In genomic region chr9:112234505-112235024, GRCm38 (mm10) we compare ENCODE assay signal across 8 mouse cellular contexts. TPM values are rescaled to one million over a fixed set of nuclear protein-coding genes. Genes with fewer than 3 reads are reported as not detected.
DNase-seq lines count a peak whose midpoint lies in the region; ATAC-seq and TF ChIP-seq lines count a peak whose summit lies in the region.

No protein-coding gene starts in this region.

- H3K4me3 ChIP-seq in heart, embryonic 12.5 days, result peak overlapping the region; percentile 57
- H3K4me3 ChIP-seq in embryonic facial prominence, embryonic 12.5 days, result peak overlapping the region; percentile 39
- peak overlapping the region; percentile 28 for H3K4me3 ChIP-seq in intestine, embryonic 14.5 days (ENCODE audit: low read depth, low read length)
- H3K4me3 ChIP-seq in midbrain, postnatal 0 days (ENCODE audit: low read depth, low read length), result peak overlapping the region; percentile 73

- under 1% methylated on average over 24 of the region's 24 CpGs for WGBS in heart, embryonic 12.5 days
- 1% methylated on average over 24 of the region's 24 CpGs for WGBS in embryonic facial prominence, embryonic 12.5 days
- 2% methylated on average over 24 of the region's 24 CpGs for WGBS in intestine, embryonic 14.5 days
- under 1% methylated on average over 24 of the region's 24 CpGs for WGBS in midbrain, postnatal 0 days

- TF ChIP-seq CTCF in midbrain, postnatal 0 days (IDR thresholded peaks at IDR 0.05), result no peak

- peaks cover 20% of the 10 kb centered on the region for H3K4me1 ChIP-seq in heart, embryonic 12.5 days (replicated peaks)
- peaks cover 9% of the 10 kb centered on the region; the same call in 1 of the 2 replicates for H3K4me1 ChIP-seq in embryonic facial prominence, embryonic 12.5 days
- H3K4me1 ChIP-seq in intestine, embryonic 14.5 days (replicated peaks; ENCODE audit: control insufficient read depth, insufficient read depth, low read length), result 0 out of 2 replicates have a peak, but pooled peaks cover 3% of the 10 kb centered on the region
- H3K4me1 ChIP-seq in midbrain, postnatal 0 days (ENCODE audit: insufficient read depth, low read length), result no peaks in the 10 kb centered on the region

- H3K36me3 ChIP-seq in heart, embryonic 12.5 days, result no peaks in the 10 kb centered on the region
- no peaks in the 10 kb centered on the region for H3K36me3 ChIP-seq in embryonic facial prominence, embryonic 12.5 days
- no peaks in the 10 kb centered on the region for H3K36me3 ChIP-seq in intestine, embryonic 14.5 days (ENCODE audit: control insufficient read depth, insufficient read depth, low read length)
- H3K36me3 ChIP-seq in midbrain, postnatal 0 days (ENCODE audit: insufficient read depth, low read length), result no peaks in the 10 kb centered on the region

- H3K27me3 ChIP-seq in heart, embryonic 12.5 days (replicated peaks), result peaks cover 58% of the 10 kb centered on the region
- peaks cover 54% of the 10 kb centered on the region for H3K27me3 ChIP-seq in embryonic facial prominence, embryonic 12.5 days
- H3K27me3 ChIP-seq in intestine, embryonic 14.5 days (replicated peaks; ENCODE audit: control insufficient read depth, insufficient read depth, low read length), result peaks cover 65% of the 10 kb centered on the region
- H3K27me3 ChIP-seq in midbrain, postnatal 0 days (ENCODE audit: insufficient read depth, low read length), result no peaks in the 10 kb centered on the region

- peak overlapping the region; percentile 97 for H3K4me2 ChIP-seq in heart, embryonic 12.5 days
- H3K4me2 ChIP-seq in embryonic facial prominence, embryonic 12.5 days (replicated peaks), result peak overlapping the region; percentile 86
- peak overlapping the region; percentile 47 for H3K4me2 ChIP-seq in intestine, embryonic 14.5 days (ENCODE audit: low read length)
- H3K4me2 ChIP-seq in midbrain, postnatal 0 days (ENCODE audit: low read depth, low read length, poor library complexity, severe bottlenecking), result peak overlapping the region; percentile 85

- H3K27ac ChIP-seq in heart, embryonic 12.5 days (ENCODE audit: poor library complexity, severe bottlenecking), result no peak overlapping the region
- no peak overlapping the region for H3K27ac ChIP-seq in embryonic facial prominence, embryonic 12.5 days
- no peak overlapping the region for H3K27ac ChIP-seq in intestine, embryonic 14.5 days (ENCODE audit: low read depth)
- H3K27ac ChIP-seq in midbrain, postnatal 0 days (ENCODE audit: low read depth, low read length), result peak overlapping the region; percentile 96

- peak; percentile 29; the same call in 1 of the 2 replicates for ATAC-seq in heart, embryonic 12.5 days (ENCODE audit: insufficient number of reproducible peaks, low FRiP score)
- ATAC-seq in embryonic facial prominence, embryonic 12.5 days (ENCODE audit: insufficient number of reproducible peaks, insufficient read depth, low FRiP score, low TSS enrichment), result no peak
- peak; percentile 19; the same call in 1 of the 2 replicates for ATAC-seq in intestine, embryonic 14.5 days (replicated peaks; ENCODE audit: low FRiP score, low TSS enrichment, low read depth)
- ATAC-seq in midbrain, postnatal 0 days (ENCODE audit: low FRiP score), result peak; percentile 71

- DNase-seq in heart, adult 8-10 months (ENCODE audit: low spot score), result no peak
- peak; percentile 39 for DNase-seq in ZHBTc4 (ENCODE audit: low read depth, low spot score)
- peak; percentile 58 for DNase-seq in intestine, embryonic 14.5 days (ENCODE audit: low spot score)
- peak; percentile 53 for DNase-seq in midbrain, postnatal 0 days (ENCODE audit: low spot score)
- DNase-seq in thymus, postnatal 36 days, result peak; percentile 62 to 67
- DNase-seq in urinary bladder, postnatal 4 days (ENCODE audit: low spot score in 2 of 2), result no peak

- H3K9ac ChIP-seq in heart, embryonic 12.5 days, result peak overlapping the region; percentile 62
- peak overlapping the region; percentile 28; the same call in 1 of the 2 replicates for H3K9ac ChIP-seq in embryonic facial prominence, embryonic 12.5 days
- no peak overlapping the region for H3K9ac ChIP-seq in intestine, embryonic 14.5 days (ENCODE audit: low read length)
- peak overlapping the region; percentile 94 for H3K9ac ChIP-seq in midbrain, postnatal 0 days (replicated peaks; ENCODE audit: low read length, poor library complexity, severe bottlenecking)

- H3K9me3 ChIP-seq in heart, embryonic 12.5 days (replicated peaks), result no peaks in the 10 kb centered on the region
- H3K9me3 ChIP-seq in embryonic facial prominence, embryonic 12.5 days, result no peaks in the 10 kb centered on the region
- no peaks in the 10 kb centered on the region for H3K9me3 ChIP-seq in intestine, embryonic 14.5 days (ENCODE audit: control insufficient read depth, low read length)
- no peaks in the 10 kb centered on the region for H3K9me3 ChIP-seq in midbrain, postnatal 0 days (ENCODE audit: low read length)

RNA-seq across cellular contexts. Expression of gene Arpp21, which starts 1.2 kb away (rescaled TPM):
- 2.1 and 3.2 TPM in 2 replicates for polyA plus RNA-seq in heart, embryonic 12.5 days (2016; fragmentation: Nextera tagmentation; extraction: Ambion mirVana)
- 1 to 10 TPM; 1.5 to 4.4 (median 3.0) TPM for total RNA-seq in heart, adult 8-10 months (2022)
- polyA plus RNA-seq in embryonic facial prominence, embryonic 12.5 days (2016; fragmentation: Nextera tagmentation; extraction: Ambion mirVana), result 9.8 and 10.3 TPM in 2 replicates
- polyA plus RNA-seq in intestine, embryonic 14.5 days (2014; fragmentation: Nextera tagmentation; extraction: Ambion mirVana), result 1.0 and 2.0 TPM in 2 replicates
- total RNA-seq in midbrain, postnatal 0 days (2014; rRNA removed), result 89.5 and 91.3 TPM in 2 replicates
- 56.3 and 58.5 TPM in 2 replicates for polyA plus RNA-seq in midbrain, postnatal 0 days (2015; fragmentation: Nextera tagmentation; extraction: Ambion mirVana)

Comparison
In these comparisons a context has a peak if more than half of its experiments do, and no peak if none do; other contexts are left out.
1. H3K4me2 ChIP-seq: peak in every context shown above with its lines; median percentile 97 in heart, embryonic 12.5 days; 86 in embryonic facial prominence, embryonic 12.5 days; 85 in midbrain, postnatal 0 days; 47 in intestine, embryonic 14.5 days.
2. DNase-seq: peak in ZHBTc4 (single experiment), intestine, embryonic 14.5 days (single experiment), midbrain, postnatal 0 days (single experiment) and thymus, postnatal 36 days (2 of 2); none in heart, adult 8-10 months (single experiment) and urinary bladder, postnatal 4 days (0 of 2).
3. Peak in every context shown above with its lines, with median percentiles within 50 percentile points of each other: H3K4me3 ChIP-seq.